Mouse (Mus musculus): Measurements from ENCODE around the gene Trim63. TPM values are rescaled to one million over a fixed set of nuclear protein-coding genes. Genes with fewer than 3 reads are reported as not detected.

Gene Trim63
- total and polyA plus RNA-seq, 3 experiments, result 0.25 to 0.49 TPM; not detected in 1

DNA sequence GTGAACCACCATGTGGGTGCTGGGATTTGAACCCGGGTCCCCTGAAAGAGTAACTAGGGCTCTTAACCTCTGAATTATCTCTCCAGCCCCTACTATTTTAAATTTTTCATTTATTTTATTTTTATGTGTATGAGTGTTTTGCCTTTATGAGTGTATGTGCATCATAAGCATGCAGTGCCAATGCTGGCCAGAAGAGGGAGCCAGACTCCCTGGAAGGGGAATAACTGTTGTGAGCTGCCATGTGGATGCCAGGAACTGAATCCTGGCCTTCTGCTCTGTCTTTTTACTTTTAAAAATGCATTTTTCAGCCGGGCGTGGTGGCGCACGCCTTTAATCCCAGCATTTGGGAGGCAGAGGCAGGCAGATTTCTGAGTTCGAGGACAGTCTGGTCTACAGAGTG, 2.0 kb upstream of the Trim63 start:
- TF ChIP-seq RAD21 (IDR thresholded peaks at IDR 0.05; ENCODE audit: low read depth, low read length), result peak; percentile 32
- TF ChIP-seq SMC3 (IDR thresholded peaks at IDR 0.05; ENCODE audit: low read depth, low read length), result peak; percentile 43
- no peak for TF ChIP-seq USF1 (IDR thresholded peaks at IDR 0.05; ENCODE audit: low read depth, low read length)
- TF ChIP-seq CTCF (conservative IDR thresholded peaks at IDR 0.05 in 1 of 2, IDR thresholded peaks at IDR 0.05 in 1 of 2; ENCODE audit: low read depth in 2 of 2, low read length in 2 of 2), result peak; percentile 11 to 49; a peak in 2 of 4 replicates
- dilution Hi-C loops (cut with MboI; ENCODE audit: extremely low pct_ligation_motif_present, extremely low pct_unique_long_range_greater_than_20kb, low sequenced_read_pairs) (no loop called here), in situ Hi-C loops (cut with MboI; ENCODE audit: low pct_ligation_motif_present, low pct_unique_long_range_greater_than_20kb, low sequenced_read_pairs) (no loop called here)
- no peaks in the 10 kb centered on the region for H3K79me2 ChIP-seq (replicated peaks; ENCODE audit: control insufficient read depth, extremely low read depth, insufficient read depth, poor library complexity, severe bottlenecking)
- H3K9me3 ChIP-seq (replicated peaks; ENCODE audit: low read length), result no peaks in the 10 kb centered on the region
- H3K27me3 ChIP-seq (replicated peaks), result no peaks in the 10 kb centered on the region
- no peak overlapping the region for H3K27ac ChIP-seq (ENCODE audit: insufficient read depth, low read depth)
- no peak overlapping the region for H3K9ac ChIP-seq (ENCODE audit: insufficient read depth, low read depth)
- peaks cover 7 to 25% of the 10 kb centered on the region in 2 experiments for H3K4me1 ChIP-seq (ENCODE audit: control insufficient read depth in 1 of 2, insufficient read depth in 2 of 2)
- no peak overlapping the region for H3K4me2 ChIP-seq (ENCODE audit: insufficient read depth, low read depth, poor library complexity, severe bottlenecking)
- peak; percentile 39 for DNase-seq (ENCODE audit: extremely low read depth)
- no peaks in the 10 kb centered on the region for H3K36me3 ChIP-seq (replicated peaks in 1 of 2; ENCODE audit: control insufficient read depth in 1 of 2, insufficient read depth in 1 of 2, low read length in 1 of 2)
- no peak overlapping the region for H3K4me3 ChIP-seq (replicated peaks in 1 of 3; ENCODE audit: low read depth in 2 of 3, low read length in 2 of 3, poor library complexity in 1 of 3)

DNA sequence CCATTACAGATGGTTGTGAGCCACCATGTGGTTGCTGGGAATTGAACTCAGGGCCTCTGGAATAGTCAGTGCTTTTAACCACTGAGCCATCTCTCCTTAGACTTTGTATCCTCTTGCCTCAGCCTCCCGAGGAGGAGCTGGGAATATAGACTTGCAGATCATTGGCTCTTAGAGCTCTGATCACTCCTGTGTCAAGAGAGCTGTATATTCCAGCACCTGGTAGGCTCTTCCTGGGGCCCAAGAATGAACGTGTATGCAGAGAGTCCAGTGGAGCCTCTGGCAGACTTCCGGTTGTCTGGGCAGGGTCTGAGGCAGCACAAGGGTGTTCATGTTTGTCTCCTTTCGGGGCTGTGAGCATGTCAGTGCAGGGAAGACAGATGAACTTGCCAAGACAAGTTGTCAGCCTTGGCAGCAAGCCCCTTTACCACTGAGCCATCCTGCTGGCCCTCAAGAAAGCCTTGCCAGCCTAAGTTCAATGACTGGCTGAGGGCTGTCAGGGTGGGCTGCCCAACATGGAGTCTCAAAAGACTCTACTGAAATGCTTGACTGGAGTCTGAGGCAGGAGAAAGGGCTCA, 752 bp upstream of the Trim63 start:
- Histone ChIP-seq H3K27ac (ENCODE audit: insufficient read depth, low read depth) (no peak overlapping the region), H3K4me3 (replicated peaks in 1 of 3; ENCODE audit: low read depth in 2 of 3, low read length in 2 of 3, poor library complexity in 1 of 3) (no peak overlapping the region), H3K4me1 (ENCODE audit: control insufficient read depth in 1 of 2, insufficient read depth in 2 of 2) (peaks cover 7 to 38% of the 10 kb centered on the region in 2 experiments), H3K36me3 (replicated peaks in 1 of 2; ENCODE audit: control insufficient read depth in 1 of 2, insufficient read depth in 1 of 2, low read length in 1 of 2) (no peaks in the 10 kb centered on the region), H3K4me2 (ENCODE audit: insufficient read depth, low read depth, poor library complexity, severe bottlenecking) (no peak overlapping the region), H3K9me3 (replicated peaks; ENCODE audit: low read length) (no peaks in the 10 kb centered on the region), H3K27me3 (replicated peaks) (no peaks in the 10 kb centered on the region), H3K9ac (ENCODE audit: insufficient read depth, low read depth) (no peak overlapping the region), H3K79me2 (replicated peaks; ENCODE audit: control insufficient read depth, extremely low read depth, insufficient read depth, poor library complexity, severe bottlenecking) (no peaks in the 10 kb centered on the region)
- in situ Hi-C loops (cut with MboI; ENCODE audit: low pct_ligation_motif_present, low pct_unique_long_range_greater_than_20kb, low sequenced_read_pairs), result no loop called here
- dilution Hi-C loops (cut with MboI; ENCODE audit: extremely low pct_ligation_motif_present, extremely low pct_unique_long_range_greater_than_20kb, low sequenced_read_pairs), result no loop called here
- TF ChIP-seq TBP (conservative IDR thresholded peaks at IDR 0.05; ENCODE audit: low read depth, low read length) (no peak), IRF4 (IDR thresholded peaks at IDR 0.05; ENCODE audit: low read depth, low read length) (no peak), NELFE (IDR thresholded peaks at IDR 0.05; ENCODE audit: low read depth, low read length) (no peak), MXI1 (IDR thresholded peaks at IDR 0.05; ENCODE audit: low read depth, low read length) (no peak), CTCF (conservative IDR thresholded peaks at IDR 0.05 in 1 of 2, IDR thresholded peaks at IDR 0.05 in 1 of 2; ENCODE audit: low read depth in 2 of 2, low read length in 2 of 2) (no peak), SIN3A (IDR thresholded peaks at IDR 0.05; ENCODE audit: low read length) (no peak), JUND (conservative IDR thresholded peaks at IDR 0.05; ENCODE audit: low read depth, low read length) (no peak), ELF1 (IDR thresholded peaks at IDR 0.05; ENCODE audit: low read depth, low read length) (no peak), EP300 (IDR thresholded peaks at IDR 0.05; ENCODE audit: low read length) (no peak), JUN (IDR thresholded peaks at IDR 0.05; ENCODE audit: insufficient read depth, low read depth, low read length) (no peak), CHD2 (IDR thresholded peaks at IDR 0.05; ENCODE audit: low read length) (no peak)
- no peak for DNase-seq (ENCODE audit: extremely low read depth)

- Histone ChIP-seq H3K9me3 (replicated peaks; ENCODE audit: low read length) (no peaks in the 10 kb centered on the region), H3K9ac (ENCODE audit: insufficient read depth, low read depth) (no peak overlapping the region), H3K4me1 (ENCODE audit: control insufficient read depth in 1 of 2, insufficient read depth in 2 of 2) (peaks cover 13 to 48% of the 10 kb centered on the region in 2 experiments), H3K27ac (ENCODE audit: insufficient read depth, low read depth) (no peak overlapping the region), H3K4me2 (ENCODE audit: insufficient read depth, low read depth, poor library complexity, severe bottlenecking) (no peak overlapping the region), H3K79me2 (replicated peaks; ENCODE audit: control insufficient read depth, extremely low read depth, insufficient read depth, poor library complexity, severe bottlenecking) (no peaks in the 10 kb centered on the region), H3K4me3 (replicated peaks in 1 of 3; ENCODE audit: low read depth in 2 of 3, low read length in 2 of 3, poor library complexity in 1 of 3) (no peak overlapping the region), H3K27me3 (replicated peaks) (no peaks in the 10 kb centered on the region), H3K36me3 (replicated peaks in 1 of 2; ENCODE audit: control insufficient read depth in 1 of 2, insufficient read depth in 1 of 2, low read length in 1 of 2) (no peaks in the 10 kb centered on the region)
- DNase-seq (ENCODE audit: extremely low read depth), result no peak
- dilution Hi-C loops (cut with MboI; ENCODE audit: extremely low pct_ligation_motif_present, extremely low pct_unique_long_range_greater_than_20kb, low sequenced_read_pairs) (no loop called here), in situ Hi-C loops (cut with MboI; ENCODE audit: low pct_ligation_motif_present, low pct_unique_long_range_greater_than_20kb, low sequenced_read_pairs) (no loop called here)
- TF ChIP-seq NRF1 (IDR thresholded peaks at IDR 0.05; ENCODE audit: low read depth, low read length), result no peak
These were observed 550 bp downstream of the Trim63 start for GRCm38 (mm10) chr4:134315470-134315869.
